Mouse (Mus musculus) kidney, adult 8-10 months (tissue): ENCODE measurements at regions not wholly inside any gene's neighbourhood (a gene's known extent, or its start where the extent isn't known, plus 50 kb on each side); places are given as distances from the start of the nearest gene placed in this dataset.

Experiments used
- DNase-seq, 2 experiments: peaks; one replicate each; pipeline ENCODE4 v3.0.0; 2022

DNA sequence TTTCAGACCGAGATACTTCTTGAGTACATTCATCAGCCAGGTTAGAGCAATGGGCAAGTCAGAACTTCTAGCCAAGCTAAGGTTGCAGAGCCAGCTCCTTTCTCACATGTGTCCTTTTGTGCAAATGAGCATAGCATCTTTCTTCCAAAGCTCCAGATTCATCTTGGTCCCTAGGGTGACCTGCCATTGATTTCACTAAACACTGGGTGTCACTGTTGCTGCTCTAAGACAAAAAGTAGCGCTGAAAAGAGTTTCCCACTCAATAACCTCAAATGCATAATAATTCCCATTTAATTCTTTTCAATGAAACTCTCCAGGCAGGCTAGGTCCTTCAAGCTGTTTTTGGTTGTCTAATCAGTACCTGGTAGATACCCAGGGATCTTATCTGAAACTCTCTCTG, 688.6 kb upstream of the BB014433 start:
- no peak for DNase-seq

DNA sequence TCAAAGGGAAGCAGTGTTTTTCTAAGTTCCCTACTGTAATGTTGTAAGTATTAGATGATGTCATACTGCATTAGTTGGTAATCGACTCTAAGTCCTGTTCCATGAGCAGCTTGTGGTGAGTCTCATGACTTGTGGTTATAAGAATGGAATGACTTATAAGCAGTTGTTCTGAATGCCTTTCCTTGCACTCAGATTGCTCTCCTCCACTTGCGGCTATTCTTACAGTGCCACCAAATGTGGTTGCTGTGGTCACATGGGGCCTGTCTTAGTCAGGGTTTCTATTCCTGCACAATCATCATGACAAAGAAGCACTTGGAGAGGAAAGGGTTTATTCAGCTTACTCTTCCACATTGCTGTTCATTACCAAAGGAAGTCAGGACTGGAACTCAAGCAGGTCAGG, 685.4 kb upstream of the BB014433 start:
- no peak for DNase-seq

DNA sequence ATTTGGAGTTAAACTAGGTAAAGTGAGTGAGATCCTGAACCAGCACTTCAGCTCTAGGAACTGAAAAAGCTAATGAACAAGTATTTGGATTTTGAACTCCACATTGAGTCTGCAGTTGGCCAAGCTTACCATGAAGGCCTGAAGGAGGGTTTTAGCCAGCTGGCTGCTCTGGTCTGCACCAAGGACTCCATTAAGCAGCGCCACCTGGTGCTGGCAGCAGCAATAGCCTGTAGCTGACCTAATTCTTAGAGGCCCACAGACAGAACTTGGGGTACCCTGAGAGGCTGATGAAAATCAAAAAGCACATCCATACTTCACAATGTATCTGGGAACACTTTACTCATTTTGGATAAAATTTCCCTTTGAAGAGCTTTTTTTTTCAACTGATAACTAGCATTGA, 683.2 kb upstream of the BB014433 start:
- DNase-seq, result peak; percentile 22 to 47

DNA sequence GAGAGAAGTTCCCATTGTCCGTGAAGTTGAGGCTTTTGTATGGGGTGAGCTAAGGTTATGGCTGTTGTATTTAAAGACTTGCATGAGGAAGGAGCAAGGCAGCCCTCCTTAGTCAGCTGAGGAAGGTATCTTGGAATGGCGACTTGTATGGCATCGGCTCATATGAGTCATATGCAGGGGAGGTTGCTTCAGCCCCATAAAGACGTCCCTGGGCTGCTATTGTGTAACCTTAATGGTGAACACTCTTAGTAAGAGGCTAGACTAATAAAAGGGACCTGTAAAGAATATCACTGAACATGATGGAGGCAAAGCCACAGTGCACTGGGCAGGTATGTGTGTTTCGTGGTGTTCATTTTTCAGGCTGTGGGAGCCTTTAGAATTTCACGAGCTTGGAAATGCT, 680.4 kb upstream of the BB014433 start:
- DNase-seq, result no peak
